Mouse (Mus musculus): ENCODE measurements at regions not wholly inside any gene's neighbourhood (a gene's known extent, or its start where the extent isn't known, plus 50 kb on each side); places are given as distances from the start of the nearest gene placed in this dataset.

DNA sequence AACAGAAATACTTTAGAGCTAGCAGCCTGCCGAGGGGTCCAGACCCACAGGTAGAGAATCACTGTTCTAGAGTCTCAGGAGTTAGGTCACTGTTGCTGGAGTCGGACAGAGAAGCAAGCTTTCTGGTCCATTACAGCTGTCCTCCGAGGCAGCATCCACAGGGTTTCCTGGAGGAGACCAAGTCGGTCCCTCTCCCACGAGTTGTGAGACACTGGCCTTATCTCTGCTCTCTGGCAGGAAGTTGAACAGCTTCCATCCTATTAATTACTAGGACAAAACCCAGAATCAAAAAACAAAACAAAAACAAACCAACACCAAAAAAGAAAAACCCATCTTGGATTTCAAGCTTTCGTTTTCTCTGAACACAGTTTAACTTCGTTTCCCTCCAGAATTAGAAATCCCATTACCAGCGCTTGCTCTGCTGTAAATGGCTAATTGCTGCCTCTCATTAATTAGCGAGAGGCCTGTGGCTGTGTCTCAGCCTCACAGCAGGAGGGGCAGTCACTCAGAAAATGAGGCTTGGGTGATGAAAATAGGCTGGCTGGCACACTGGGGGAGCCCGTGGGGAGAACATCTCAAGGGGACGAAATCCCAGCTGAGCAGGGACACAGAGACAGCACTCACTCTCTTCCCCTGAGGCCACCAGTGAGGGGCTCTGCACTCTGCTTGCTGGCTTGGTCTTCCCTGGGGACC, 201.3 kb downstream of the Adgrd1 start:
- no peaks in the 10 kb centered on the region for H3K27me3 ChIP-seq (replicated peaks)
- H3K4me3 ChIP-seq (replicated peaks): no peak overlapping the region
- no peak overlapping the region for H3K9ac ChIP-seq
- H3K9me3 ChIP-seq: no peaks in the 10 kb centered on the region
- peaks cover 9% of the 10 kb centered on the region; the same call in 1 of the 2 replicates for H3K4me1 ChIP-seq (replicated peaks)
- no peak overlapping the region for H3K27ac ChIP-seq
- 49% methylated on average over 11 of the region's 11 CpGs for WGBS
- no peak for ATAC-seq
- H3K36me3 ChIP-seq: no peaks in the 10 kb centered on the region
- no peak overlapping the region for H3K4me2 ChIP-seq (replicated peaks)

- Histone ChIP-seq H3K4me1 (replicated peaks) (peaks cover 9% of the 10 kb centered on the region; the same call in 1 of the 2 replicates), H3K27ac (no peak overlapping the region), H3K4me3 (replicated peaks) (no peak overlapping the region), H3K9me3 (no peaks in the 10 kb centered on the region), H3K27me3 (replicated peaks) (no peaks in the 10 kb centered on the region), H3K9ac (no peak overlapping the region), H3K4me2 (replicated peaks) (no peak overlapping the region), H3K36me3 (no peaks in the 10 kb centered on the region)
- ATAC-seq: no peak
- WGBS: 27% methylated on average over 11 of the region's 11 CpGs
These were observed 202.2 kb upstream of the Sfswap start for GRCm38 (mm10) chr5:129298646-129299455.

- Histone ChIP-seq H3K4me2 (replicated peaks) (no peak overlapping the region), H3K9ac (no peak overlapping the region), H3K9me3 (no peaks in the 10 kb centered on the region), H3K27me3 (replicated peaks) (no peaks in the 10 kb centered on the region), H3K36me3 (no peaks in the 10 kb centered on the region), H3K4me3 (replicated peaks) (no peak overlapping the region), H3K4me1 (replicated peaks) (peaks cover 9% of the 10 kb centered on the region; the same call in 1 of the 2 replicates), H3K27ac (no peak overlapping the region)
- 22% methylated on average over 2 of the region's 2 CpGs for WGBS
- no peak for ATAC-seq
These were observed 201.6 kb upstream of the Sfswap start for GRCm38 (mm10) chr5:129299456-129299765.

GRCm38 (mm10) chr5:129300423-129300822, 200.6 kb upstream of the Sfswap start:
- Histone ChIP-seq H3K36me3 (no peaks in the 10 kb centered on the region), H3K27me3 (replicated peaks) (no peaks in the 10 kb centered on the region), H3K9ac (no peak overlapping the region), H3K4me2 (replicated peaks) (no peak overlapping the region), H3K4me1 (replicated peaks) (peaks cover 9% of the 10 kb centered on the region; the same call in 1 of the 2 replicates), H3K4me3 (replicated peaks) (no peak overlapping the region), H3K9me3 (no peaks in the 10 kb centered on the region), H3K27ac (no peak overlapping the region)
- no peak for ATAC-seq
- WGBS: 89% methylated on average over 6 of the region's 6 CpGs

DNA sequence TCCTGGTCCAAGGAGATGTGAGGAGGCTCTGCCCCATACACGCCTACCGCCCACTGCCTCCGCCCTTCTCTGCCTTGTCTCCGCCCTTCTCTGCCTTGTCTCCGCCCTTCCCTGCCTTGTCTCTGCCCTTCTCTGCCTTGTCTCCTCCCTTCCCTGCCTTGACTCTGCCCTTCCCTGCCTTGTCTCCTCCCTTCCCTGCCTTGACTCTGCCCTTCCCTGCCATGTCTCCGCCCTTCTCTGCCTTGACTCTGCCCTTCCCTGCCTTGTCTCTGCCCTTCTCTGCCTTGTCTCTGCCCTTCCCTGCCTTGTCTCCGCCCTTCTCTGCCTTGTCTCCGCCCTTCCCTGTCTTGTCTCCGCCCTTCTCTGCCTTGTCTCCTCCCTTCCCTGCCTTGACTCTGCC, 185.4 kb upstream of the Sfswap start:
- Histone ChIP-seq H3K36me3 (no peaks in the 10 kb centered on the region), H3K9me3 (no peaks in the 10 kb centered on the region), H3K27me3 (replicated peaks) (no peaks in the 10 kb centered on the region), H3K4me1 (replicated peaks) (no peaks in the 10 kb centered on the region), H3K27ac (no peak overlapping the region), H3K4me2 (replicated peaks) (no peak overlapping the region), H3K9ac (no peak overlapping the region), H3K4me3 (replicated peaks) (no peak overlapping the region)
- ATAC-seq: no peak
- 51% methylated on average over 9 of the region's 9 CpGs for WGBS

DNA sequence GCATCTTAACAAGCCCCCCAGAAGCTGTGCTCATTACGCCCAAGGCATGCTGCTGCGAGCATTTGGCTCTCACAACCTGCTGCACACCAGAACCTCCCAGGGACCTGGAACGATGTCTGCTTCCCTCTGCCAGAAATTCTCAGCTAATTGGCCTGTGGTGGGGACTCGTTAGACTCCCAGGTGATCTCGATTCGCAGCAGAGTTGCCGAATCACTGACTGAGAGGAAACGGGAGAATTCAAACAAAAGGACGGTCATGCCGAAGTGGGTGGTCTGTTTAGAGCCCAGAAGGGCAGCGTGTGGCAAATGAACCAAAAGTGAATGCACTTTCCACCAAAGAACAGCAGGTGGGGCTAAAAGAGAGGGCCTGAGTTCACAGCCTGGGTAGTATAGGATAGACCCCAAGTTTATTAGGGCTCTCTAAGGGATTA, 169.9 kb upstream of the Sfswap start:
- Histone ChIP-seq H3K4me1 (replicated peaks) (no peaks in the 10 kb centered on the region), H3K9me3 (no peaks in the 10 kb centered on the region), H3K27me3 (replicated peaks) (no peaks in the 10 kb centered on the region), H3K27ac (no peak overlapping the region), H3K4me3 (replicated peaks) (no peak overlapping the region), H3K9ac (no peak overlapping the region), H3K36me3 (no peaks in the 10 kb centered on the region), H3K4me2 (replicated peaks) (no peak overlapping the region)
- no peak for ATAC-seq
- 12% methylated on average over 11 of the region's 11 CpGs for WGBS

GRCm38 (mm10) chr5:129332014-129332413, 169.0 kb upstream of the Sfswap start:
- H3K27me3 ChIP-seq (replicated peaks): no peaks in the 10 kb centered on the region
- WGBS: 93% methylated on average over 3 of the region's 3 CpGs
- H3K4me1 ChIP-seq (replicated peaks): no peaks in the 10 kb centered on the region
- ATAC-seq: no peak
- no peak overlapping the region for H3K27ac ChIP-seq
- no peaks in the 10 kb centered on the region for H3K36me3 ChIP-seq
- H3K4me3 ChIP-seq (replicated peaks): no peak overlapping the region
- no peaks in the 10 kb centered on the region for H3K9me3 ChIP-seq
- H3K9ac ChIP-seq: no peak overlapping the region
- H3K4me2 ChIP-seq (replicated peaks): no peak overlapping the region

GRCm38 (mm10) chr5:129338511-129338910, 162.5 kb upstream of the Sfswap start:
- H3K27me3 ChIP-seq (replicated peaks): no peaks in the 10 kb centered on the region
- H3K36me3 ChIP-seq: no peaks in the 10 kb centered on the region
- no peaks in the 10 kb centered on the region for H3K4me1 ChIP-seq (replicated peaks)
- H3K4me3 ChIP-seq (replicated peaks): no peak overlapping the region
- H3K9ac ChIP-seq: no peak overlapping the region
- no peak overlapping the region for H3K27ac ChIP-seq
- no peaks in the 10 kb centered on the region for H3K9me3 ChIP-seq
- 56% methylated on average over 7 of the region's 7 CpGs for WGBS
- ATAC-seq: no peak
- no peak overlapping the region for H3K4me2 ChIP-seq (replicated peaks)

DNA sequence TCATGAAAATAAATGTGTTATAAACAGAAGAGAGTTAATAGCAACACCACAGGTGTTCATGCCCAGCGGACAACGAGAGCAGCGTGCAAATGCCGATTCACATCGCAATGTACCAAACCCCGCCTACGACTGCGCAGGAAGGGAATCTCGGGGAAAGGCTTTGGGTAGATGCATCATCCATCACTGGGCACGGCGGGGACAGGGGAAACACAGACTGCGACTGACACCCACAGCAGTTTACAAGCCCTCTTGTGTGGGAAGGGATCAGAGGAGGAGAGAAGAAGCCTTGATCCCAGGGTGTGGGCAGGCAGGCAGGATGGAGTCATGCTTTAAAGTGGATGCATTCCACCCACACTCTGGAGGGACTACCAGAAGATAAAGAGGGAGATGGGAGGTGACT, 157.0 kb upstream of the Sfswap start:
- WGBS: 62% methylated on average over 12 of the region's 12 CpGs
- H3K4me3 ChIP-seq (replicated peaks): no peak overlapping the region
- ATAC-seq: no peak

GRCm38 (mm10) chr5:129350024-129350423, 151.0 kb upstream of the Sfswap start:
- no peak for ATAC-seq
- no peak overlapping the region for H3K9ac ChIP-seq
- no peaks in the 10 kb centered on the region for H3K9me3 ChIP-seq
- 0 out of 2 replicates have a peak, but pooled peaks cover 2% of the 10 kb centered on the region for H3K4me1 ChIP-seq (replicated peaks)
- no peak overlapping the region for H3K4me3 ChIP-seq (replicated peaks)
- 70% methylated on average over 12 of the region's 12 CpGs for WGBS
- no peak overlapping the region for H3K27ac ChIP-seq
- no peaks in the 10 kb centered on the region for H3K27me3 ChIP-seq (replicated peaks)
- H3K36me3 ChIP-seq: no peaks in the 10 kb centered on the region
- no peak overlapping the region for H3K4me2 ChIP-seq (replicated peaks)

More for the DNA sequence above, 157.0 kb upstream of the Sfswap start:
- H3K36me3 ChIP-seq: no peaks in the 10 kb centered on the region
- no peak overlapping the region for H3K4me2 ChIP-seq (replicated peaks)
- H3K9ac ChIP-seq: no peak overlapping the region
- H3K9me3 ChIP-seq: no peaks in the 10 kb centered on the region
- no peaks in the 10 kb centered on the region for H3K27me3 ChIP-seq (replicated peaks)
- no peaks in the 10 kb centered on the region for H3K4me1 ChIP-seq (replicated peaks)
- H3K27ac ChIP-seq: no peak overlapping the region

- Histone ChIP-seq H3K9me3 (no peaks in the 10 kb centered on the region), H3K4me2 (replicated peaks) (no peak overlapping the region), H3K27me3 (replicated peaks) (no peaks in the 10 kb centered on the region), H3K9ac (no peak overlapping the region), H3K36me3 (no peaks in the 10 kb centered on the region), H3K27ac (no peak overlapping the region), H3K4me1 (replicated peaks) (0 out of 2 replicates have a peak, but pooled peaks cover 2% of the 10 kb centered on the region), H3K4me3 (replicated peaks) (no peak overlapping the region)
- 7% methylated on average over 9 of the region's 9 CpGs for WGBS
- no peak for ATAC-seq
These were observed 147.5 kb upstream of the Sfswap start for GRCm38 (mm10) chr5:129353549-129353948.

GRCm38 (mm10) chr5:129354877-129355276, 146.1 kb upstream of the Sfswap start:
- Histone ChIP-seq H3K4me3 (replicated peaks) (no peak overlapping the region), H3K36me3 (no peaks in the 10 kb centered on the region), H3K4me2 (replicated peaks) (no peak overlapping the region), H3K9me3 (no peaks in the 10 kb centered on the region), H3K27ac (no peak overlapping the region), H3K9ac (no peak overlapping the region), H3K27me3 (replicated peaks) (no peaks in the 10 kb centered on the region), H3K4me1 (replicated peaks) (0 out of 2 replicates have a peak, but pooled peaks cover 2% of the 10 kb centered on the region)
- 83% methylated on average over 5 of the region's 5 CpGs for WGBS
- no peak for ATAC-seq

- no peaks in the 10 kb centered on the region for H3K36me3 ChIP-seq
- no peaks in the 10 kb centered on the region for H3K9me3 ChIP-seq
- no peak for ATAC-seq
- H3K4me3 ChIP-seq (replicated peaks): no peak overlapping the region
- WGBS: 75% methylated on average over 2 of the region's 2 CpGs
- H3K27me3 ChIP-seq (replicated peaks): no peaks in the 10 kb centered on the region
- H3K4me1 ChIP-seq (replicated peaks): no peaks in the 10 kb centered on the region
- H3K27ac ChIP-seq: no peak overlapping the region
- no peak overlapping the region for H3K4me2 ChIP-seq (replicated peaks)
- H3K9ac ChIP-seq: no peak overlapping the region
These were observed 139.5 kb upstream of the Sfswap start for GRCm38 (mm10) chr5:129361527-129361926.

Measured in intestine, embryonic 15.5 days (tissue).